Mouse (Mus musculus) C2C12 (cell line): ENCODE data around the gene Jpt2.

Source experiments
- CTCF ChIP-seq: IDR thresholded peaks from one replicate; pipeline ENCODE4 v1.5.1; 2011; ENCODE audit not compliant: control insufficient read depth, insufficient read depth, insufficient read length
- USF1 ChIP-seq: IDR thresholded peaks from one replicate; pipeline ENCODE4 v1.6.1; 2011; ENCODE audit warnings: low read depth, mild to moderate bottlenecking, control low read depth, moderate library complexity

DNA sequence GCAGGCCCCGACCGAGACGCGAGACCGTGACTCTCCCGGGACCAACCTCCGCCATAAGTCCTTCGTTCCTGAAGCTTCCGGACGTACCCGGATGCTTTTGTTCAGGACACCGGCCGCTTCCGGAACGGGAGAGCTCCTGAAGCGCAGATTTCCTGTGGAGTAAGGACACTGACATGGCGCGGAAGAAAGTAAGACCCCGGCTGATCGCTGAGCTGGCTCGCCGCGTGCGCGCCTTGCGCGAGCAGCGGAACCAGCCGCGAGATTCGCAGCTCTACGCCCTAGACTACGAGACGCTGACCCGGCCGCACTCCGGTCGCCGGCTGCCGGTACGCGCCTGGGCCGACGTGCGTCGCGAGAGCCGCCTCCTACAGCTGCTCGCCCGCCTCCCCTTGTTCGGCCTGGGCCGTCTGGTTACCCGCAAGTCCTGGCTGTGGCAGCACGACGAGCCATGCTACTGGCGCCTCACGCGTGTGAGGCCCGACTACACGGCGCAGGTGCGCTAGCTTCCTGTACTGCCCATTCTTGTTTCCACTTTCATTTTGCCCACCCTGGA lies 65.4 kb downstream of the Jpt2 start, which contains the start of the genes Eme2 and Mrps34:
- TF ChIP-seq CTCF (no peak), USF1 (no peak)
